Mouse (Mus musculus): ENCODE results near the gene Tmed5. TPM values are rescaled to one million over a fixed set of nuclear protein-coding genes. Genes with fewer than 3 reads are reported as not detected.

The Tmed5 gene
- polyA plus RNA-seq, 1 experiment from 2014 or later = 19.3 TPM

GRCm38 (mm10) chr5:108060413-108060812 lies 72.0 kb downstream of the Tmed5 start:
- no peaks in the 10 kb centered on the region for H3K9me3 ChIP-seq (ENCODE audit: control insufficient read depth)
- no peak overlapping the region for H3K9ac ChIP-seq (ENCODE audit: low read depth, low read length)
- H3K36me3 ChIP-seq (ENCODE audit: control insufficient read depth, insufficient read depth) = no peaks in the 10 kb centered on the region
- H3K4me3 ChIP-seq (ENCODE audit: low read depth, low read length) = no peak overlapping the region
- TF ChIP-seq CTCF (IDR thresholded peaks at IDR 0.05; ENCODE audit: low read depth) = no peak
- no peaks in the 10 kb centered on the region for H3K27me3 ChIP-seq (replicated peaks; ENCODE audit: control insufficient read depth, insufficient read depth, low read length)
- H3K27ac ChIP-seq (ENCODE audit: low read depth, low read length) = no peak overlapping the region
- 93% methylated on average over 9 of the region's 9 CpGs for WGBS
- H3K4me2 ChIP-seq (replicated peaks; ENCODE audit: low read depth) = no peak overlapping the region
- ATAC-seq = no peak
- no peaks in the 10 kb centered on the region for H3K4me1 ChIP-seq (replicated peaks; ENCODE audit: control insufficient read depth, insufficient read depth, low read length)

Other genes starting within 250 kb of the Tmed5 start
- 26.7 and 29.1 TPM in 2 replicates for gene Rpl5, start 232.1 kb downstream of the Tmed5 start, polyA plus RNA-seq (2015; fragmentation: Nextera tagmentation; extraction: Ambion mirVana)
- gene Fam69a, start 145.5 kb downstream of the Tmed5 start, polyA plus RNA-seq (2015; fragmentation: Nextera tagmentation; extraction: Ambion mirVana) = 11.7 and 11.8 TPM in 2 replicates
- gene Mtf2, start 66.9 kb downstream of the Tmed5 start, polyA plus RNA-seq (2015; fragmentation: Nextera tagmentation; extraction: Ambion mirVana) = 52.3 and 57.0 TPM in 2 replicates
- 3.3 and 4.9 TPM in 2 replicates for gene Ccdc18, start 255 bp upstream of the Tmed5 start, polyA plus RNA-seq (2015; fragmentation: Nextera tagmentation; extraction: Ambion mirVana)
- 29.8 and 31.8 TPM in 2 replicates for gene Dr1, start 136.3 kb upstream of the Tmed5 start, polyA plus RNA-seq (2015; fragmentation: Nextera tagmentation; extraction: Ambion mirVana)
- gene Pigg, start 180.0 kb upstream of the Tmed5 start, polyA plus RNA-seq (2015; fragmentation: Nextera tagmentation; extraction: Ambion mirVana) = 3.1 and 3.9 TPM in 2 replicates
- 0.07 TPM in 1 of 2 replicates, not detected in the other for gene Gm42517, start 235.3 kb upstream of the Tmed5 start, polyA plus RNA-seq (2015; fragmentation: Nextera tagmentation; extraction: Ambion mirVana)